Mouse (Mus musculus) lung, postnatal 36 days (tissue): ENCODE measurements at regions not wholly inside any gene's neighbourhood (a gene's known extent, or its start where the extent isn't known, plus 50 kb on each side); places are given as distances from the start of the nearest gene placed in this dataset.

Source experiments
- DNase-seq: peaks from one replicate; pipeline ENCODE4 v3.0.0; 2022; ENCODE audit warnings: mixed read lengths

GRCm38 (mm10) chr12:71429561-71430200 is 120.0 kb downstream of the Dact1 start:
- DNase-seq, result no peak

DNA sequence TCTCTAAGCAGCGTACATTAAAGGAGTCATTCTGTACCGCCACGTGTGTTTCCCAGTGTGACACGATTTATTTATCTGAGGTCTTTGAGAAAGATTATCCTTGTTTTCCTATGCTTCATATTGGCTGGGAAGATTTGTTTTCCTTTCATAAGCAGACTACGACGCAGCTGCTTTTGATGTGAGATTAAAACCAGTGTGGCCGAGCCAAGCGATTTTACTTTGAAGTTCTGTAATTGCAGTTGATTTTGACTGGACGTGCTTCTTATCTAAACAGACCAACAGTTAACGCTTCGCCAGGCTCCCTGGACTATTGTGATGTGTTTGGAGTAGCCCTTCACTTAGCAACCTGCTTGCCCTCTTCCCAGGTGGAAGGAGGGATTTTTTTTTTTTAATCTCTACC is 120.6 kb downstream of the Dact1 start:
- no peak for DNase-seq

DNA sequence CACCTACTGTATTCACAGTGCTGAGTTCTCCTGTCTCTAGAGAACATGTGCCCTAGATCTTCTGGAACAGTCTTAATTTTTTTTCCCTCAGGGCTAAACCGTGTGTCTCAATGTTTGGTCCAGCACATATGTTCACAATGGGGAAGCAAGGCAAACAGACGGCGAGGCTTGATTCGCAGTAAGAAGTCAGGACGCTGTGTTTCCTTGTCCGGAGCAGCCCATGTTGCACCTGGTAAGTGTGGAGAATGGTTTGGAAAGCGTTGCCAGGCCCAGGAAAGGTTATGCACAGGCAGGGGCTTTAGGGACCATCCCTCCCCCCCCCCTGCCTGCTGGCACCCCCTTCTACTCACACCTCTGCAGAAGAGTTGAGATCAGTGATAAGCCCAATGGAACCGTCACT is 121.4 kb downstream of the Dact1 start:
- DNase-seq, result no peak

- no peak for DNase-seq
Measured at GRCm38 (mm10) chr12:71433549-71434200, 124.0 kb downstream of the Dact1 start.

DNA sequence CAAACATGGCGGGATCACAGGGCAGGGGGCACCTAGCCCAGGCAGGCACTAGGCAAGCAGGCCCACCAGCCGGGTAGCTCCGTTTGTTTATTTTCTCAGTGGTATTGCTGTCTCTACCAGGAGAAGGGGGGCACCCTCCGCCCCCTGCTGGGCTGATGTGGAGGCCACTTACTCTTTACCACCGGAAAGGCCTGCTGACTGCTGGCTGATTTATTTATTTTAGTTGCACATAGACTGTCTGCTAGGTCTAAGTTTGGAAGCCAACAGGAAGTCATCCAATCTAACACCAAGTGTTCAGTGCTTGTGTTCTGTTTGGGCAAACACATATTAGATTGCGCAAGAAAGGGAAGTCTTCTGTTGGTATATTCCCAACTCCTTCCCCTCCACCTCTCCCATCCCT is 128.6 kb downstream of the Dact1 start:
- DNase-seq, result peak; percentile 62

DNA sequence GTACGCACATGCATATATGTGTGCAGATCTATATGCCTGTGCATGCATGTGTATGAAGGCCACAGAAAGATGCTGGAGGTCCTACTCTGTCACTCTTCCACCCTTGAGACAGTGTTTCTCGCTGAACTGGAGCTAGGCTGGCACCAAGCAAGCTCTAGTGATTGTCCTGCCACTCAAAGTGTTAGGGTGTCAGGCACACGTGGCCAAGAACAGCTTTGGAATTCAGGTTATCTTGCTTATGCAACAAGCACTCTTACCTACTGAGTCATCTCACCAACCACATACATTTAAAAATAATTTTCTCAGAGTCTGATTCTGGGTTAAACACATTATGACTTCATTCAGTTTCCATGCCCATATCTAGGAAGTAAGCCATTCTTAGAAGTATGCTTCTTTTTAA is 131.2 kb downstream of the Dact1 start:
- DNase-seq, result no peak

- DNase-seq, result no peak
Measured at GRCm38 (mm10) chr12:71441272-71441671, 131.6 kb downstream of the Dact1 start.

DNA sequence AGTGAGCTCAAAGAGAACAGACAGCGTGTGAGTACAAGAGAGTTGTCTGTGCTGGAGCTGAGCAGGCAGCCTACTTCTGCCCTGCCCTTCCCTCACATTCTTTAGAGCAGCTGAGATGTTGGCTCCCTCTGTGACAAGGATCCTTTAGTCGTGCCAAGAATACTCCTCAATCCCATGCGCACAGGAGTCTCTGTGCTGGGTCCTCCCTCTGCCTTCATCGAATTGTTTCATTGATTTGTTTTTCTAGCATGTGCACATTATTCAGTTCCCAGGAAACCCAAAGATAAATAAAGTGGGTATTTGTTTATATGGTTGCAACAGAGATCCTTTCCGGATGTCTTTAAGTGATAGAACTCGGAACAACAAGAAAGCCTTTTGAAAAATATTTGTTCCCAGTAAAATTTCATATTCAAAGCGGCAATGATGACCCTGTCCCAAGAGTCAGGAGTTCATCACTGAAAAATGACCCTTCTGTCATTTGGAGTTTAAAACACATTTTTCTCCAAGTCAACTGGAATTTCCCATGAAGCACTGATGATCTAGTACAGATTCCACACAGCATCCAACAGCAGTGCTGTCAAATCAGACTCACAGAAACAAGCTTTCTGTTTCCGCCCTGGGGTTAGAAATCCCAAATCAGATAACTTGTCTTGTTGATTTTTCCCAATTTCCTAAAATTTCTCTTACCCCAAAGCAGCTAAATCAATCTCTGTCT is 136.7 kb downstream of the Dact1 start:
- DNase-seq, result peak; percentile 59

DNA sequence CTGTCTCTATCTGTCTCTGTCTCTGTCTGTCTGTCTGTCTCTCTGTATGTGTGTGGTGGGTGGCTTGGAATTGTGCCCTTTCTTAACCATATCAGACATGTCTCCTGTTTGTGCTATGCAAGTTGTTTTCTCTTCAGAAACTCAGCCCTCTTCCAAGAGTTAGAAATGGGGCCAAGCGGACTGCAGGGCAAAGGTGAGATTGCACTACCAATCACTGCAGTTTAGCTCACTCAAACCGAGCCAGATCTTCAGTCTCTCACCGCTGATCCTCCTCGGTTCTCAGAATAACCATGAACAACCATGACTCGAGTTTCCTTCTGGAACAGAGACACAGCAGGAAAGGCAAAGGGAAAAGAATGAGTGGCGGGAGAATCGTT is 137.2 kb downstream of the Dact1 start:
- peak; percentile 22 for DNase-seq

GRCm38 (mm10) chr12:71449032-71449431 is 139.3 kb downstream of the Dact1 start:
- no peak for DNase-seq

GRCm38 (mm10) chr12:71450128-71450527 is 140.4 kb downstream of the Dact1 start:
- peak; percentile 46 for DNase-seq

GRCm38 (mm10) chr12:71450680-71451463 is 141.2 kb downstream of the Dact1 start:
- DNase-seq, result no peak

DNA sequence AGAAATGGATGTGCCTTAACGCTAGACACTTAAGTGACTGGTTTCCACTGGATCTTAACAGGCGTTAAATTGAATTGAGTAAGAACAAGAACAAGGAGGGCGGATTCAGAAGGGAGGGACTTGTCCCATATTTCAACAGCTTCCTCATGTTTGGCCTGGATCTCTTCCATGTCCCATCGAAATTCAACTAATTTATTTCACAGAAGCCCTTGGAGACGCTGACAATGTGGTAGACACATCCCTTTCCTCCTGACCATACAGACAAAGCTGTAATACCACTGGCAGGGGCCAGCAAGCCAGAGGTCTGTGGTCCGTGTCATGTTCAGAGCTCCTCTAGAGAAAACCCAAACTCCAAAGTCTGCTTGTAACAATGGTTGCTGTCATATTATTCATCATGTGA is 147.2 kb downstream of the Dact1 start:
- DNase-seq, result no peak

- DNase-seq, result peak; percentile 22
Measured at GRCm38 (mm10) chr12:71458559-71459176, 149.0 kb downstream of the Dact1 start.

GRCm38 (mm10) chr12:71460643-71461042 is 151.0 kb downstream of the Dact1 start:
- DNase-seq, result no peak

GRCm38 (mm10) chr12:71467820-71468219 is 158.1 kb downstream of the Dact1 start:
- DNase-seq, result no peak

- DNase-seq, result no peak
Measured at GRCm38 (mm10) chr12:71468324-71468723, 158.6 kb downstream of the Dact1 start.

DNA sequence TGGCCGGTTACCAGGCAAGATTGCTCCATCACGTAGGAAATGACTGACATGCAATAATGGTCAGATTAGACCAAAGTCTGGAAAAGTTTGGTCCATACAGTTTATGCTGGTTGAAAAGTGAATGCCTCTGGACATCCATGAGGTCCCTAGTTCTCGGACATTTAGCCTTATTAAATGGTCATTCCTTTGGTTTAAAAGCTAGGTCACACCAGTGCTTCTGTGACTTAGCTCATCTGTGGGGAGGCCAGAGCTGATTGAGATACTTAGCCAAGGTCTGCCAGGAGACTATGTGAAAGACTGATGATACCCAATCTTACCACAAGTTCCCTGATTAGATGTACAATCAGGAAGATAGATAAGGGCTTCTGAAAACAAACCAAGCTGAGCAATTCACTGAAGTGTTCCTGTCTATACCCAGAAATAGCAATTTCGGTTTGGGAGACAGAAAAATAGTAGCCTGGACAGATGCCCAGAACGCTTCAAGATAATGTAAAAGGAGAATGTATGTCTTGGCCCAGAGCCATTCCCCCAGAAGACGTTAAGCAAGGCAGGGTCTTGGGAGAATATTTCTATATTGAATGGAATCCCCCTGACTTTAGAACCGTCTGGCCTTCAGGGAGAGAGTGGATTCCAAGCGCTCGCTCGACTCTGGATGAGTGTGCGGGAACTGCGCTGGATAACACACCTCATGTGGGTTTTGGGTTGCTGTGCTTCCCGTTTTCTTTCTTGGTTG is 161.5 kb downstream of the Dact1 start:
- DNase-seq, result no peak

DNA sequence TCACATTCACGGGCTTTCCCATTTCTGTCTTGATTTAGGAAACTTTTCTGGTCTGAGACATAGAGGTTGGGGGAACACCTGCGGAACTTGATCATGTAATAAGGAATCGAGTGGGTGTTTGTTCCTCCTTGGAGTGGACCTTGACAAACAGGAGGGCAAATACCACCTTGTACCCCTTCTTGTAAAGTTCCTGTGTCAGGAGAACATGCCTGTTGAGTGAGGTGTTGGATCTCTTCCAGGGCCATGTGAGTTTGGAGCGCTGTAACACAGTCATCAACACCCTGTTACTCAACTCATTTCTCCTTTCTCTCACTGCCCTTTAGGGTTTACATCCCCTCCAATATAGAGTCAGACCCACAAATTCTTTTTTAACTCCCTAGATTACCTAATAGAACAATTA is 162.0 kb downstream of the Dact1 start:
- DNase-seq, result no peak

GRCm38 (mm10) chr12:71476238-71476637 is 166.6 kb downstream of the Dact1 start:
- DNase-seq, result no peak

DNA sequence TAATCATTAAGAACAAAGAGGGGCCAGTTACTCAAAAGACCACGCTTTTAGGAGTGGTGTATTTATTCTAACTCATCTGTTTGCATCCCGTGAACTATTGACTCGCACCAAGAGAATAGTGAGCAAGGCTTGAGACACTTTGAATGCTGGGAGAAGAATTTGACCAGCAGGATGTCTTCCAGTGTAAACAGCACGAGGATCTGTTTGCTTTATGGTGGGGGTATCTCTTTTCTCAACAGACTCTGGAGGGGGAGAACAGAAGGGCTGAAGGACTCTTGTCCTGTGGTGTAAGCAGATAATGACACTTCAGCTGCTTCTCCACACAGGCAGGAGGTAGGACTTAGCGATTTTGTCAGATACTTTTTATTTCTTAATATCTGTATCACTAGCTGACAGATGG is 168.0 kb downstream of the Dact1 start:
- DNase-seq, result no peak

DNA sequence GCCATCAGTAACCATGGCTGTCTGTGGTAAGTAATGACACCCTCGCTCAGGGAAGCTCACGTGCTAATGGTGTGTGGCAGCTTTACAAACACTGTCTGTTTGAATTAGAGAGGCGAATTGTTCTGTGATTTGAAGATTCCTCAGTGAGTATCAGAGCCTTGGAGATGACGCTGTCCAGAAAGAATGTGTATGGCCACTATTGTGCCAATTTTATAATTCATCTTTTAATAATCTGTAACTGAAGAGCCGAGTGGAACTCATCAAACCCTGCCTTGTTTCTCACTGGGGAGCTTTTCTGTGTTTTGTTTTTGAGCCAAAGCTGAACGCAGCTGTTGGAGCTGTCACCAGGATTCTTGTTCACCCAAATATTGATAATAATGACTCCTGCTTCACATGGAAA is 171.7 kb downstream of the Dact1 start:
- peak; percentile 7 for DNase-seq
